Mouse (Mus musculus) midbrain, embryonic 15.5 days (tissue): ENCODE data around the gene Tmem44. TPM values are rescaled to one million over a fixed set of nuclear protein-coding genes. Genes with fewer than 3 reads are reported as not detected.
"Not testable (repeated sequence)": the region's sequence is repeated elsewhere in the genome, so short reads cannot be mapped to it uniquely, and the experiment has no call there.

Experiments used
- ATAC-seq: fragments of 200-750 bp; cut with Nextera tagmentation; replicated peaks from 2 replicates; pipeline ENCODE4 v1.8.0; 2017; ENCODE audit warnings: moderate TSS enrichment
- H3K27ac ChIP-seq: fragments of 300-500 bp; sonication (generic); 2 replicates; pipeline ENCODE4 v1.5.1; 2015; ENCODE audit warnings: mild to moderate bottlenecking, inconsistent platforms
- H3K27me3 ChIP-seq: fragments of 300-500 bp; sonication (generic); replicated peaks from 2 replicates; pipeline ENCODE4 v1.6.1; 2015; ENCODE audit warnings: inconsistent platforms
- H3K36me3 ChIP-seq: fragments of 300-500 bp; sonication (generic); replicated peaks from 2 replicates; pipeline ENCODE4 v1.6.1; 2015; ENCODE audit warnings: inconsistent platforms
- H3K4me1 ChIP-seq: fragments of 300-500 bp; sonication (generic); 2 replicates; pipeline ENCODE4 v1.6.1; 2015; ENCODE audit warnings: inconsistent platforms
- H3K4me2 ChIP-seq: fragments of 300-500 bp; sonication (generic); 2 replicates; pipeline ENCODE4 v1.6.1; 2015; ENCODE audit warnings: inconsistent platforms, mild to moderate bottlenecking, moderate library complexity
- H3K4me3 ChIP-seq: fragments of 300-500 bp; sonication (generic); 2 replicates; pipeline ENCODE4 v1.5.1; 2015; ENCODE audit warnings: mild to moderate bottlenecking, inconsistent platforms
- H3K9ac ChIP-seq: fragments of 300-500 bp; sonication (generic); 2 replicates; pipeline ENCODE4 v1.6.1; 2015; ENCODE audit warnings: mild to moderate bottlenecking, inconsistent platforms
- H3K9me3 ChIP-seq: fragments of 300-500 bp; sonication (generic); 2 replicates; pipeline ENCODE4 v1.6.1; 2016; ENCODE audit warnings: inconsistent platforms
- WGBS: fragments of 180-500 bp; shearing (Covaris S2); methylation state at CpG from one replicate; pipeline ENCODE4 v1.1.7; 2015; ENCODE audit warnings: mixed read lengths; 5-methylcytosine and 5-hydroxymethylcytosine counted together
- polyA plus RNA-seq: library from polyadenylated mRNA; unstranded; fragments of >200 nt; fragmentation: Nextera tagmentation; extraction: Ambion mirVana; gene quantifications from 2 replicates; pipeline ENCODE4 v1.2.1, GENCODE M21; 2015

The Tmem44 gene
- polyA plus RNA-seq, 1 experiment from 2014 or later = 96.0 TPM

GRCm38 (mm10) chr16:30472447-30472846, 78.2 kb downstream of the Tmem44 start:
- Histone ChIP-seq H3K27ac (no peak overlapping the region), H3K4me1 (0 out of 2 replicates have a peak, but pooled peaks cover 3% of the 10 kb centered on the region), H3K27me3 (no peaks in the 10 kb centered on the region; the same call in 1 of the 2 replicates), H3K9ac (no peak overlapping the region), H3K4me2 (no peak overlapping the region), H3K4me3 (no peak overlapping the region), H3K36me3 (no peaks in the 10 kb centered on the region), H3K9me3 (no peaks in the 10 kb centered on the region)
- no peak for ATAC-seq
- WGBS = 75% methylated on average over 5 of the region's 5 CpGs

GRCm38 (mm10) chr16:30471912-30472311, 78.7 kb downstream of the Tmem44 start:
- Histone ChIP-seq H3K4me2 (no peak overlapping the region), H3K9ac (no peak overlapping the region), H3K9me3 (no peaks in the 10 kb centered on the region), H3K4me3 (no peak overlapping the region), H3K36me3 (no peaks in the 10 kb centered on the region), H3K27ac (no peak overlapping the region), H3K27me3 (no peaks in the 10 kb centered on the region; the same call in 1 of the 2 replicates), H3K4me1 (0 out of 2 replicates have a peak, but pooled peaks cover 3% of the 10 kb centered on the region)
- no peak for ATAC-seq
- 82% methylated on average over 2 of the region's 2 CpGs for WGBS

GRCm38 (mm10) chr16:30468944-30469343, 81.7 kb downstream of the Tmem44 start:
- no peaks in the 10 kb centered on the region for H3K9me3 ChIP-seq
- no peaks in the 10 kb centered on the region for H3K4me1 ChIP-seq
- no peaks in the 10 kb centered on the region for H3K27me3 ChIP-seq
- no peak overlapping the region for H3K9ac ChIP-seq
- no peak overlapping the region for H3K4me3 ChIP-seq
- H3K4me2 ChIP-seq = no peak overlapping the region
- no peak overlapping the region for H3K27ac ChIP-seq
- H3K36me3 ChIP-seq = no peaks in the 10 kb centered on the region
- no peak for ATAC-seq
- 95% methylated on average over 6 of the region's 6 CpGs for WGBS

GRCm38 (mm10) chr16:30465680-30466298, 84.9 kb downstream of the Tmem44 start:
- no peak for ATAC-seq
- Histone ChIP-seq H3K9me3 (no peaks in the 10 kb centered on the region), H3K9ac (no peak overlapping the region), H3K36me3 (no peaks in the 10 kb centered on the region), H3K27ac (no peak overlapping the region), H3K4me1 (no peaks in the 10 kb centered on the region), H3K27me3 (no peaks in the 10 kb centered on the region), H3K4me2 (no peak overlapping the region), H3K4me3 (no peak overlapping the region)
- WGBS = 78% methylated on average over 5 of the region's 5 CpGs

GRCm38 (mm10) chr16:30464742-30465141, 85.9 kb downstream of the Tmem44 start:
- not testable (repeated sequence) for H3K4me1 ChIP-seq, H3K9me3 ChIP-seq, H3K27me3 ChIP-seq, H3K9ac ChIP-seq, H3K36me3 ChIP-seq, H3K4me2 ChIP-seq, H3K4me3 ChIP-seq, ATAC-seq, H3K27ac ChIP-seq
- WGBS = 93% methylated on average over 3 of the region's 3 CpGs

Other genes with a start within 250 kb of the Tmem44 start
- gene Gp5, start 240.1 kb downstream of the Tmem44 start, polyA plus RNA-seq = 0.23 and 0.31 TPM in 2 replicates
- 8.1 and 8.6 TPM in 2 replicates for gene Atp13a3, start 144.9 kb downstream of the Tmem44 start, polyA plus RNA-seq
- 46.0 and 47.6 TPM in 2 replicates for gene Lsg1, start 36.8 kb upstream of the Tmem44 start, polyA plus RNA-seq
- gene Fam43a, start 48.9 kb upstream of the Tmem44 start, polyA plus RNA-seq = 15.9 and 17.4 TPM in 2 replicates